Mouse (Mus musculus) gastrocnemius, postnatal 4 days (tissue): Measurements from ENCODE around the gene Ndufv3. TPM values are rescaled to one million over a fixed set of nuclear protein-coding genes. Genes with fewer than 3 reads are reported as not detected.

Experiments used
- microRNA-seq: library from miRNA; unstranded; fragments of <30 nt; microRNA quantifications from one replicate; pipeline ENCODE4 v1.2.0, GENCODE M21; 2021
- total RNA-seq, 2 experiments: library from RNA; stranded (reverse); gene quantifications; 2 replicates each; pipeline ENCODE4 v1.2.3; 2021

The Ndufv3 gene
- total RNA-seq, 2 experiments from 2014 or later, result 385 to 388 TPM

Small RNA genes lying within 50 kb of the gene (microRNA-seq; reads per million reads assigned to microRNA genes)
- not detected for gene Gm24970

Other genes starting within 250 kb of the Ndufv3 start
- gene Rsph1, start 242.7 kb upstream of the Ndufv3 start, total RNA-seq, result 1 to 10 TPM; 1.8 to 2.1 TPM
- gene Slc37a1, start 233.3 kb upstream of the Ndufv3 start, total RNA-seq, result 1 to 10 TPM; 1.4 to 2.4 TPM
- gene Pde9a, start 133.9 kb upstream of the Ndufv3 start, total RNA-seq, result 1 to 10 TPM; 5.0 to 6.9 TPM
- gene Wdr4, start 135 bp upstream of the Ndufv3 start, total RNA-seq, result 10 to 100 TPM; 14.2 TPM
- 10 to 100 TPM; 22.5 to 28.9 TPM for gene Pknox1, start 44.6 kb downstream of the Ndufv3 start, total RNA-seq
- gene Cbs, start 117.1 kb downstream of the Ndufv3 start, total RNA-seq, result 1 to 10 TPM in 1 of 2 experiments, under 1 TPM in 1; 0.64 to 1.4 TPM
- 100 to 1,000 TPM; 154 to 181 TPM for gene U2af1, start 138.8 kb downstream of the Ndufv3 start, total RNA-seq
- gene Cryaa, start 157.7 kb downstream of the Ndufv3 start, total RNA-seq, result not detected